Mouse (Mus musculus) heart, embryonic 14.5 days (tissue): ENCODE data around the gene Dse. TPM values are rescaled to one million over a fixed set of nuclear protein-coding genes. Genes with fewer than 3 reads are reported as not detected.
"Not testable (repeated sequence)": the region's sequence is repeated elsewhere in the genome, so short reads cannot be mapped to it uniquely, and the experiment has no call there.

Experiments used
- ATAC-seq: fragments of 200-750 bp; cut with Nextera tagmentation; 2 replicates; pipeline ENCODE4 v1.8.0; 2017; ENCODE audit warnings: low read depth, moderate TSS enrichment; ENCODE audit not compliant: insufficient number of reproducible peaks, insufficient read depth, low FRiP score
- H3K27ac ChIP-seq, 2 experiments: fragments of 200-500 bp in 1 of 2; fragments of 300-500 bp in 1 of 2; sonication (generic) in 1 of 2; replicated peaks in 1 of 2; 2 replicates each; pipeline ENCODE4 v1.5.1; 2012 to 2014; ENCODE audit warnings: low read depth in 2 of 2, low read length in 2 of 2, control low read depth in 1 of 2, mild to moderate bottlenecking in 1 of 2, mixed read lengths in 1 of 2; ENCODE audit not compliant: control insufficient read depth in 1 of 2, insufficient read depth in 1 of 2
- H3K27me3 ChIP-seq: fragments of 300-500 bp; sonication (generic); 2 replicates; pipeline ENCODE4 v1.6.1; 2014; ENCODE audit warnings: mild to moderate bottlenecking, low read length, control low read depth; ENCODE audit not compliant: control insufficient read depth, insufficient read depth
- H3K36me3 ChIP-seq: fragments of 300-500 bp; sonication (generic); 2 replicates; pipeline ENCODE4 v1.6.1; 2014; ENCODE audit warnings: mild to moderate bottlenecking, control low read depth, low read length, mixed read lengths; ENCODE audit not compliant: control insufficient read depth, insufficient read depth
- H3K4me1 ChIP-seq, 2 experiments: fragments of 200-500 bp in 1 of 2; fragments of 300-500 bp in 1 of 2; sonication (generic) in 1 of 2; 2 replicates each; pipeline ENCODE4 v1.6.1; 2012 to 2014; ENCODE audit warnings: low read length in 2 of 2, control low read depth in 1 of 2, mixed read lengths in 1 of 2; ENCODE audit not compliant: control insufficient read depth in 2 of 2, insufficient read depth in 2 of 2
- H3K4me2 ChIP-seq: fragments of 300-500 bp; sonication (generic); 2 replicates; pipeline ENCODE4 v1.6.1; 2014; ENCODE audit warnings: mild to moderate bottlenecking, low read length
- H3K4me3 ChIP-seq, 2 experiments: fragments of 200-500 bp in 1 of 2; fragments of 300-500 bp in 1 of 2; sonication (generic) in 1 of 2; 2 replicates each; pipeline ENCODE4 v1.5.1; 2012 to 2014; ENCODE audit warnings: low read length in 2 of 2, mild to moderate bottlenecking in 2 of 2, control low read depth in 1 of 2, low read depth in 1 of 2, moderate library complexity in 1 of 2; ENCODE audit not compliant: control insufficient read depth in 1 of 2, insufficient read depth in 1 of 2
- H3K9ac ChIP-seq: fragments of 300-500 bp; sonication (generic); 2 replicates; pipeline ENCODE4 v1.6.1; 2014; ENCODE audit warnings: mild to moderate bottlenecking, low read length
- H3K9me3 ChIP-seq: fragments of 300-500 bp; sonication (generic); 2 replicates; pipeline ENCODE4 v1.6.1; 2016; ENCODE audit warnings: low read length, control low read depth; ENCODE audit not compliant: control insufficient read depth
- WGBS: fragments of 180-500 bp; shearing (Covaris S2); extraction: QIAGEN DNeasy Blood & Tissue Kit; methylation state at CpG from one replicate; pipeline ENCODE4 v1.1.7; 2014; 5-methylcytosine and 5-hydroxymethylcytosine counted together
- polyA plus RNA-seq: library from polyadenylated mRNA; unstranded; fragments of >200 nt; fragmentation: Nextera tagmentation; extraction: Ambion mirVana; gene quantifications from 2 replicates; pipeline ENCODE4 v1.2.1, GENCODE M21; 2014

Dse gene
- 15.6 and 16.8 TPM in 2 replicates for polyA plus RNA-seq

GRCm38 (mm10) chr10:34207503-34207850, at the start of gene Dse:
Gene Dse, minus strand, starts transcription at chr10:34207715.
- H3K4me1 ChIP-seq = peaks cover 0 to 6% of the 10 kb centered on the region in 2 experiments; a peak in 1 of 4 replicates
- ATAC-seq = peak; percentile 49

GRCm38 (mm10) chr10:34252833-34253232, 45.3 kb upstream of the Dse start:
- H3K27ac ChIP-seq, H3K4me1 ChIP-seq, H3K9ac ChIP-seq, H3K4me3 ChIP-seq, H3K9me3 ChIP-seq, ATAC-seq, H3K27me3 ChIP-seq, H3K4me2 ChIP-seq, H3K36me3 ChIP-seq: not testable (repeated sequence)
- 91% methylated on average over 9 of the region's 9 CpGs for WGBS

More at GRCm38 (mm10) chr10:34207503-34207850, at the start of gene Dse:
- 1% methylated on average over 14 of the region's 14 CpGs for WGBS
- Histone ChIP-seq H3K36me3 (no peaks in the 10 kb centered on the region), H3K4me3 (peak within 1 kb of the TSS; percentile 90 to 93), H3K9ac (peak within 1 kb of the TSS; percentile 92), H3K27me3 (no peaks in the 10 kb centered on the region), H3K9me3 (no peaks in the 10 kb centered on the region), H3K4me2 (peak within 1 kb of the TSS; percentile 86), H3K27ac (peak within 1 kb of the TSS; percentile 90 to 91)

- no peaks in the 10 kb centered on the region for H3K27me3 ChIP-seq
- no peak for ATAC-seq
- no peaks in the 10 kb centered on the region for H3K36me3 ChIP-seq
- H3K4me2 ChIP-seq = no peak overlapping the region
- H3K4me3 ChIP-seq = no peak overlapping the region
- no peaks in the 10 kb centered on the region for H3K4me1 ChIP-seq
- no peaks in the 10 kb centered on the region for H3K9me3 ChIP-seq
- WGBS = 39% methylated on average over 2 of the region's 2 CpGs
- no peak overlapping the region for H3K9ac ChIP-seq
- no peak overlapping the region for H3K27ac ChIP-seq
Measured at GRCm38 (mm10) chr10:34249594-34249993, 42.1 kb upstream of the Dse start.

- 63% methylated on average over 3 of the region's 3 CpGs for WGBS
- Histone ChIP-seq H3K9ac (no peak overlapping the region), H3K4me1 (no peaks in the 10 kb centered on the region), H3K27ac (no peak overlapping the region), H3K27me3 (no peaks in the 10 kb centered on the region), H3K9me3 (no peaks in the 10 kb centered on the region), H3K4me2 (no peak overlapping the region), H3K36me3 (no peaks in the 10 kb centered on the region), H3K4me3 (no peak overlapping the region)
- ATAC-seq = no peak
Measured at GRCm38 (mm10) chr10:34247757-34248156, 40.2 kb upstream of the Dse start.

GRCm38 (mm10) chr10:34246106-34246505, 38.6 kb upstream of the Dse start:
- H3K4me2 ChIP-seq = no peak overlapping the region
- H3K27ac ChIP-seq = no peak overlapping the region
- H3K4me1 ChIP-seq = no peaks in the 10 kb centered on the region
- no peaks in the 10 kb centered on the region for H3K27me3 ChIP-seq
- WGBS = 49% methylated on average over 2 of the region's 2 CpGs
- H3K9ac ChIP-seq = no peak overlapping the region
- no peaks in the 10 kb centered on the region for H3K9me3 ChIP-seq
- no peaks in the 10 kb centered on the region for H3K36me3 ChIP-seq
- ATAC-seq = no peak
- no peak overlapping the region for H3K4me3 ChIP-seq

- Histone ChIP-seq H3K36me3 (no peaks in the 10 kb centered on the region), H3K9me3 (no peaks in the 10 kb centered on the region), H3K27me3 (no peaks in the 10 kb centered on the region), H3K4me3 (no peak overlapping the region), H3K27ac (no peak overlapping the region), H3K4me1 (no peaks in the 10 kb centered on the region), H3K9ac (no peak overlapping the region), H3K4me2 (no peak overlapping the region)
- 64% methylated on average over 5 of the region's 5 CpGs for WGBS
- ATAC-seq = no peak
Measured at GRCm38 (mm10) chr10:34244745-34245144, 37.2 kb upstream of the Dse start.

- Histone ChIP-seq H3K9ac (no peak overlapping the region), H3K4me3 (no peak overlapping the region), H3K27me3 (no peaks in the 10 kb centered on the region), H3K27ac (no peak overlapping the region), H3K36me3 (no peaks in the 10 kb centered on the region), H3K4me2 (no peak overlapping the region), H3K9me3 (no peaks in the 10 kb centered on the region), H3K4me1 (no peaks in the 10 kb centered on the region)
- WGBS = 51% methylated on average over 4 of the region's 4 CpGs
- ATAC-seq = no peak
Measured at GRCm38 (mm10) chr10:34238536-34238935, 31.0 kb upstream of the Dse start.

GRCm38 (mm10) chr10:34236569-34236968, 29.1 kb upstream of the Dse start:
- ATAC-seq = no peak
- H3K4me2 ChIP-seq = no peak overlapping the region
- no peak overlapping the region for H3K9ac ChIP-seq
- 78% methylated on average over 5 of the region's 5 CpGs for WGBS
- no peaks in the 10 kb centered on the region for H3K4me1 ChIP-seq
- H3K36me3 ChIP-seq = no peaks in the 10 kb centered on the region
- no peak overlapping the region for H3K4me3 ChIP-seq
- H3K27me3 ChIP-seq = no peaks in the 10 kb centered on the region
- H3K9me3 ChIP-seq = no peaks in the 10 kb centered on the region
- no peak overlapping the region for H3K27ac ChIP-seq
